Mouse (Mus musculus) c-Kit-positive CD71-positive TER-119-negative erythroid progenitor cells, embryonic 14.5 days (primary cell): Measurements from ENCODE around the gene Iffo1.

Experiments used
- DNase-seq: peaks from one replicate; pipeline ENCODE4 v3.0.0-alpha.2; 2013; ENCODE audit warnings: low read depth

Gene Iffo1

GRCm38 (mm10) chr6:125192841-125193240, 47.8 kb downstream of the Iffo1 start:
- DNase-seq: peak; percentile 29

GRCm38 (mm10) chr6:125193390-125193789, 48.3 kb downstream of the Iffo1 start:
- DNase-seq: peak; percentile 34

GRCm38 (mm10) chr6:125195541-125196075, 50.6 kb downstream of the Iffo1 start:
- DNase-seq: no peak

- DNase-seq: no peak
Observed at GRCm38 (mm10) chr6:125196301-125196700, 51.3 kb downstream of the Iffo1 start.

- no peak for DNase-seq
Observed at GRCm38 (mm10) chr6:125197166-125197565, 52.1 kb downstream of the Iffo1 start.

- no peak for DNase-seq
Observed at GRCm38 (mm10) chr6:125210436-125210835, 65.4 kb downstream of the Iffo1 start.
